Mouse (Mus musculus) brown adipose tissue, adult 24 weeks (tissue): ENCODE measurements around the gene Casc3. TPM values are rescaled to one million over a fixed set of nuclear protein-coding genes. Genes with fewer than 3 reads are reported as not detected.
A peak's percentile ranks its signal among the peaks of the same experiment; 100 is the strongest.

ENCODE experiments used
- H3K27ac ChIP-seq: fragments of 200-500 bp; replicated peaks from 2 replicates; pipeline ENCODE4 v1.5.1; 2012; ENCODE audit warnings: low read depth, mild to moderate bottlenecking, low read length
- H3K4me1 ChIP-seq: fragments of 200-500 bp; 2 replicates; pipeline ENCODE4 v1.6.1; 2012; ENCODE audit warnings: low read length, mixed read lengths; ENCODE audit not compliant: control insufficient read depth, insufficient read depth, insufficient read length
- H3K4me3 ChIP-seq: fragments of 200-500 bp; 2 replicates; pipeline ENCODE4 v1.5.1; 2012; ENCODE audit warnings: low read depth, mild to moderate bottlenecking, low read length, moderate library complexity; ENCODE audit not compliant: insufficient read depth
- polyA plus RNA-seq: library from polyadenylated mRNA; stranded (reverse); fragments of >200 nt; gene quantifications from 2 replicates; pipeline ENCODE4 v1.2.4, GENCODE M21; 2012; ENCODE audit not compliant: missing spikeins, insufficient read depth, insufficient read length

Gene Casc3
- polyA plus RNA-seq, 1 experiment: 9.2 TPM

DNA sequence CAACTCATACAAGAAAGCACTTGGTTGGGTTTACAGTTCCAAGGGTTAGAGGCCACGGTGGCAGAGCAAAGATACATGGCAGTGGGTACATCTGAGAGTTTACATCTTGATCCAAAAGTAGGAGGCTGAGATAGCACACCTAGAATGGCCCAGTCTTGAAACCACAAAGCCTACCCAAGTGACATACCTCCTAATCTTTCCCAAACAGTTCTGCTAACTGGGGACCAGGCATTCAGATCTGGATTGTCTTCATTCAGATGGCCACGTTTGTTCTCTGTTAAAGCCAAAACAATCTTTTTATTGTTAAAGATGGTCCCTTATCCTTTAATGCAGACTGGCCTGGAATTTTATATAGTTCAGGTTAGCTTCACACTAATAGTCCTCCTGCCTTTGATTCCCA is 23.2 kb downstream of the Casc3 start:
- no peak overlapping the region for H3K4me3 ChIP-seq
- H3K27ac ChIP-seq: no peak overlapping the region
- H3K4me1 ChIP-seq: no peaks in the 10 kb centered on the region

DNA sequence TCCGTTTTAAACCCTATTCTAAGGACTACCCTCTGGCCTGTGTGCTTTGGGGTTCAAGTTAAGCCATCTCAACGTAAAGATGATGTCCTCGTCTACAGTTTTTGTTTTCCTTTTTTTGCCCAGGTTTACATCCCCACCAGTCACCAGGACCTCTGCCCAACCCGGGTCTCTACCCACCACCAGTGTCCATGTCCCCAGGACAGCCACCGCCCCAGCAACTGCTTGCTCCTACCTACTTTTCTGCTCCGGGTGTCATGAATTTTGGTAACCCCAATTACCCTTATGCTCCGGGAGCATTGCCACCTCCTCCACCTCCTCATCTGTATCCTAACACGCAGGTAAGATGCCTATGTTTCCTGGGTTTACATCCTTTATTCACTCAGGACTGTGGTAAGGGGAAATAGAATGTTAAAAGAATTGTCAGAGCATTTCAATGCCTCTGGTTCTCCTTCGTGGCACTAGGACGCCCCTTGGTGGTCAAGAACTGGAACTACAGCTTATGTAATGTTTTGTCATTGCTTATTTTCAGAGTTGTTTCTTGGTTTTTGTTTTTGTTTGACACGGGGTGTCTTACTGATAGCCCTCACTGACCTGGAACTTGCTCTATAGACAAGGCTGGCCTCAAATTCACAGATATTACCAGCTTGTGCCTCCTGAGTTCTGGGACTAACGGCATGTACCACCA is 24.5 kb downstream of the Casc3 start:
- no peaks in the 10 kb centered on the region for H3K4me1 ChIP-seq
- H3K27ac ChIP-seq: 0 out of 2 replicates have a peak overlapping the region, but pooled peaks have one; percentile 38
- H3K4me3 ChIP-seq: no peak overlapping the region

DNA sequence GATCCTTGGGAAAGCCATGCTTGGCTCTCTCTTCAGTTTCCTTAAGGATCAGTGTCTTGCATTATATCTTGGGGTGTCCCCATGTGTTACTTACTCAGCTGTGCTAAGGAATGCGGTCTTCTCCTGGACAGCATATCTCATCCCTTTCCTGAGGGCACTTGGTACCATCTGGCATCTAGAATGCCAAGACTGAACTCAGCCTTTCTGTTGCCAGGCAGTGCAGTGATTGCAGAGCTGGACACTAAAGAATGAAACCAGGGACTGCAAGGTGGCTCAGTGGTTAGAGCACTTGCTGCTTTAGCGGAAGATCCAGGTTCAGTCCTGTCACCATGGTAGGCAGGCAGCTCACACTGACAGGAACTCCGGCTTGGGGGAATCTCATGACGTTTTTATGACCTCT is 25.2 kb downstream of the Casc3 start:
- Histone ChIP-seq H3K27ac (no peak overlapping the region), H3K4me1 (no peaks in the 10 kb centered on the region)

DNA sequence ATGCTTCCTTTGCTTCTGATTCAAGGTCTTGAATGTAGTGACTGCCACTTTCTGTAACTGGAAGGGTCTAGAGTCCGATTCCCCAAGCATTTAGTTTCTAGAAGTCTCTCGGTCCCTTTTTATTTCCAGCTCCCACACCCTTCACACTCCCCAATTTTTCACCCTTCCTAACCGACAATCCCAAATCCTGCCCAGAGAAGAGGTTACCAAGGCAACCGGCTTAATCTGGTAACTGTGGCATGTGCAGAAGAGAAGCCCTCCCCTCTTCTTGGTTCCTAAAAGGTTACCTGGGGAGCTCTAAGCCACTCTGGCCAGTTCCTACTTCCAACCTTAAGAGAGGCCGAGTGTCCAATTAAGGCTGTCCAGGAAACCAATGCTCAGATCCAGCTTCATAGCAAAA is 30.6 kb downstream of the Casc3 start:
- Histone ChIP-seq H3K4me3 (no peak overlapping the region), H3K4me1 (no peaks in the 10 kb centered on the region), H3K27ac (no peak overlapping the region)

More for the DNA sequence above, 25.2 kb downstream of the Casc3 start:
- no peak overlapping the region for H3K4me3 ChIP-seq

DNA sequence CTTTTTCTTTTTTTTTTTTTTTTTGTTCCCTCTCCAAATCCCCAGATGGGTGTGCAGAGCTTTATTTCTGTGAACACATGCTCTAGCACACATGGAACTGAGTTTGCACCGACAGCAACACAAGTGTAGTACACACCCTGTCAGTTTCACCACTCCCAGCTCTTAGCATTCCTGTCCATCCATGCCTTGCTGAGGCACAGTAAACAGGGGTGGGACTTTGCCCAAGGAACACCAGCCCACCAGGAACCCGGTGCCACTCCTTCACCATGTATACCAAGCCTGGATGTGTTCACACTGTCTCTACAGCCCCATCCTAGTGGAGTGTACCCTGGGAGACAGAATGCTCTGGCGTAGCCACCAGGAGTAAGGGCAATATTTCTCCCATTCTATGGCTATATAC is 31.0 kb downstream of the Casc3 start:
- H3K27ac ChIP-seq: no peak overlapping the region

DNA sequence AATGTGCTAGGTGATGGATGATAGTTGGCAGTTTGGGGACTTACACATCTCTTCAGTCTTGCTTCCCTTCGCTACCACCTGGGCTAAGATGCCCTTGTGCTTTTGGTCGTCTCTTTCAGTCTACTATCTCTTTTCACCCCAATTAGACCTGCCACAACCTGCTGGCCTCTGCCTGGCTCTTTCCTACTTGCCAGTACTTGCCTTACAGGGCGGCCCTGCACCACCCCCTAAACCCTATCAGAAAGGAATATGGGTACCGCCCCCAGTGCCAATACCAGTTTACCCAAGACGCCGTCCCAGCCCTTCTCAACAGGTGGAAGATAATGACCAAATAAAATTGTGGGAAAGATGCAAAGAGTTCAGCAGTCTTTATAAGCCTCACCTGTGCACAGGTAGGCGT is 31.4 kb downstream of the Casc3 start:
- no peak overlapping the region for H3K4me3 ChIP-seq

More for the DNA sequence above, 31.0 kb downstream of the Casc3 start:
- H3K4me1 ChIP-seq: no peaks in the 10 kb centered on the region
- no peak overlapping the region for H3K4me3 ChIP-seq

DNA sequence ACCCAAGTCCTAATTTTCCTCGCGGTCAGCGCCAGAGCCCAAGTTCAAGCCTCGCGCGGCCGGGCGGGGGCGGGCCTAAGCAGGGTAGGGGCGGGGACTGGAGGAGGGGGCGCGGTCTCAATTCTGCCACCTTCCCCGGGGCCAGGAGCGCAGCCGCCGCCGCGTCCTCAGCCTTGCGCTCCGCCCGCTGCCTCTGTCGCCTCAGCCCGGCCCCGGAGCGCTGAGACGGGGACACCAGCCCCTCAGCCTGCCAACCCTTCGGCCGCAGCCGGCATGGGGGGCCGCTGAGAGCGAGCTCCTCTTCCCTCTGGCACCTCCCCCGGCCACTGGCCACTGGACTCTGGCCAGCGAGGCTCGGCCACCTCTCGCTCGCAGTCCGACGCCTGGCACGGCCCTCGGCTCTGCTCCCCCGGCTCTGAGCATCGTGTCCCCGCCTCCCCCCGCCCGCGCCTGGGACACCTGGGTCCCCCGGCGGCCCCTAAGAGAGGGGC is 32.0 kb downstream of the Casc3 start, which contains the start of gene Rapgefl1:
Gene Rapgefl1, plus strand, starts transcription at position 135 of the 491 bp plus-strand sequence.
- no peak within 1 kb of the TSS for H3K27ac ChIP-seq
- peak within 1 kb of the TSS; percentile 80 for H3K4me3 ChIP-seq
- H3K4me1 ChIP-seq: no peaks in the 10 kb centered on the region

More for the DNA sequence above, 31.4 kb downstream of the Casc3 start:
- Histone ChIP-seq H3K27ac (no peak overlapping the region), H3K4me1 (no peaks in the 10 kb centered on the region)

DNA sequence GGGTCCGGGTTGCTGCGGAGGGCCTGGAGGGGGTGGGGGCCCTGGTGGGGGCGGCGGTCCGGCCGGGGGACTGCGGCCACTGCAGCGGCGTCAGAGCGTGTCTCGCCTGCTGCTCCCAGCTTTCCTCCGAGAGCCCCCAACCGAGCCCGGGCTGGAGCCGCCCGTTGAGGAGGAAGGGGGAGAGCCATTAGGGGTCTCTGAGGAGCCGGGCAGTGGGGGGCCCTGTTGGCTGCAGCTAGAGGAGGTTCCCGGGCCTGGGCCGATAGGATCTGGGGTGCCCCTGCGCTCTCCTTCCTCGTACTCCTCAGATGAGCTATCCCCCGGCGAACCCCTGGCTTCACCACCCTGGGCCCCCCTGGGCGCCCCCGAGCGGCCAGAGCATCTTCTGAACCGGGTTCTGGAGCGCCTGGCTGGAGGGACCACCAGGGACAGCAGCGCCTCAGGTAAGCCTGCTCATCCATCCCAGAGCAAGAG is 32.6 kb downstream of the Casc3 start:
- Histone ChIP-seq H3K27ac (no peak overlapping the region), H3K4me1 (no peaks in the 10 kb centered on the region), H3K4me3 (no peak overlapping the region)

DNA sequence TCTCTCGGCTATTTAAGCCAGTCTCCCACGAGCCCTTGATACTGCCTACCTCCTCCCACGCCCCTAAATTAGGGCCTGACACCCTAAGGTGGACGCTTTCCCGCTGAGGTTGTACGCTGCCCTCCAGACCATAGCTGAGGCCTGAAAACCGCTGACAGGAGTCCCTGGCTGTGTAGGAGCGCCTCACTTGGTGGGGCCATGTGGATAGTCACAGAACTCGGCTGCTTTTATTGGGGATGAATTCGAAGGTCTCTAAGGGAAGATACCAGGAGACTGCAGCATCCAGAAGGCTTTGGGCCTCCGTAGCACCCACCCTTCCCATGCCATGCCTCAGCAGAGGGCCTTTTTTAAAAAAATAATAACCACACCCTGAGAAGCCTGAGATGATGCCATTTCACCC is 33.2 kb downstream of the Casc3 start:
- H3K4me3 ChIP-seq: no peak overlapping the region
- H3K4me1 ChIP-seq: no peaks in the 10 kb centered on the region
- H3K27ac ChIP-seq: no peak overlapping the region

DNA sequence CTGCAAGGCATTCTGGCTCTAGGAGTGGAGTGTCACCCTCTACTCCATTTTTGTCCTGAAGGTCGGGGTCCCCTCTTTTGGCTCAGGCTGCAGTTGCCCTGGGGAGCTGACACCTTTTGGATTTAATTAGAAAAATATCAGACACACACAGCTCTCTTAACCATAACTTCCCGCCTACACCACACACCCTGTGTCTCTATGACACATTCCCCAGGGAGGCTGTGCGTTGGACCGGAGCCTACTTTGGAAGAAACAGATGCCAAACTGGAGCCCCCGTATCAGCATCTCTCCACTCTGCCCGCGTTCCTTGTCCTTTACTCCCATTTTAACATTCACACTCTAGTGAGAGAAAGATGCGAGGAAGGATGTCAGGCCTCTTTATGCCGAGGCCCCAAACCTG is 33.8 kb downstream of the Casc3 start:
- Histone ChIP-seq H3K4me3 (no peak overlapping the region), H3K4me1 (no peaks in the 10 kb centered on the region), H3K27ac (no peak overlapping the region)

DNA sequence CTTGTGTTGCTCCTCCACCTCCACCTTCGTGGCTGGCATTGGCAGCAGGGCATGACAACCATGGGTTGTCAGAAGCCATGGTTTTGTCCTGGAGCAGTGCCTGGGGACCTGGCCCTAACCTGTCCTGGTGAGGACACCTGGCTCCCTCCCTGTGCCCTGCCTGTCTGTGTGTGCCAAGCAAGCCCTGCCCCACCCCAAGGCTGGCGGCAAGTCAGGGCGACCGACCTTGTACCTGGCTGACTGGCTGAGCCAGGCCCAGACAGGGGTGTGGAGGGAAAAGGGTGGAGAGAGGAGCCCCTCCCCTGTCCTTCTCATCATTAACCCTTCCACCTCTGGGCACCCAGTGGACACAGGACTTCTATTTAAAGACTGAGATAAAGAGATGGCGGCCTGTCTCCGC is 34.7 kb downstream of the Casc3 start:
- Histone ChIP-seq H3K27ac (no peak overlapping the region), H3K4me1 (no peaks in the 10 kb centered on the region), H3K4me3 (no peak overlapping the region)

DNA sequence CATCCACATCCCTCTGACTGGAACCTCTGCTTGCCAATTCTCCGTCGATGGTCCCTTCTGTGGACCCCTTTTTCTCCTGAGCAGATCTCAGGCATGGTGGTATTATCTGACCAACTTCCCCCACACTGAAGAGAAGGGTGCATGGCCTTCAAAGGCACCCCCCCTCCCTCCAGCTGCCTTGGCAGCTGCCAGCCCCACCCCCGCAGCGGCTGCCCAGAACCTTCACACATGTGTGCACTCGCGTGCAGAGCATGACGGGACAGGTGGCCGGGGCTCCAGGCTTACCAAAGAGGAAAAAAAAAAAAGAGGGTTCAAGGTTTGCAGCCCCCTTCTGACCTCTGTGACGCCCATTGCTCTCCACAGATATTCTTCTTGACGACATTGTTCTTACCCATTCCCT is 35.2 kb downstream of the Casc3 start:
- Histone ChIP-seq H3K4me1 (no peaks in the 10 kb centered on the region), H3K4me3 (no peak overlapping the region), H3K27ac (no peak overlapping the region)

DNA sequence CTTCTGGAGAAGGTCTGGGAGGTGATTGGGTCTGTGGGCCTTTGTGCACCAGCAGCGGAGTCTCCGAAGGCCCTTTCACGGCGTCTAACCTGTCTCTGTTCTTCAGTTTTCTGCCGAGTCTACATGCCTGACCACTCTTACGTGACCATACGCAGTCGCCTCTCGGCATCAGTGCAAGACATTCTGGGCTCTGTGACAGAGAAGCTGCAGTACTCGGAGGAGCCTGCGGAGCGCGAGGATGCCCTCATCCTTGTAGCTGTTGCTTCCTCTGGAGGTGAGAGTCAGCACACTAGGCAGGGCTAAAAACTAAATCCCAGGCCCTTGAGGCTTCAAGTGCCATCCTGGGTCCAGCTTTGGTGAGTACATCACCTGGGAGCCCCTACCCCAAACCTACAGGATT is 41.3 kb downstream of the Casc3 start:
- H3K4me3 ChIP-seq: no peak overlapping the region
- H3K27ac ChIP-seq: no peak overlapping the region
- no peaks in the 10 kb centered on the region for H3K4me1 ChIP-seq

DNA sequence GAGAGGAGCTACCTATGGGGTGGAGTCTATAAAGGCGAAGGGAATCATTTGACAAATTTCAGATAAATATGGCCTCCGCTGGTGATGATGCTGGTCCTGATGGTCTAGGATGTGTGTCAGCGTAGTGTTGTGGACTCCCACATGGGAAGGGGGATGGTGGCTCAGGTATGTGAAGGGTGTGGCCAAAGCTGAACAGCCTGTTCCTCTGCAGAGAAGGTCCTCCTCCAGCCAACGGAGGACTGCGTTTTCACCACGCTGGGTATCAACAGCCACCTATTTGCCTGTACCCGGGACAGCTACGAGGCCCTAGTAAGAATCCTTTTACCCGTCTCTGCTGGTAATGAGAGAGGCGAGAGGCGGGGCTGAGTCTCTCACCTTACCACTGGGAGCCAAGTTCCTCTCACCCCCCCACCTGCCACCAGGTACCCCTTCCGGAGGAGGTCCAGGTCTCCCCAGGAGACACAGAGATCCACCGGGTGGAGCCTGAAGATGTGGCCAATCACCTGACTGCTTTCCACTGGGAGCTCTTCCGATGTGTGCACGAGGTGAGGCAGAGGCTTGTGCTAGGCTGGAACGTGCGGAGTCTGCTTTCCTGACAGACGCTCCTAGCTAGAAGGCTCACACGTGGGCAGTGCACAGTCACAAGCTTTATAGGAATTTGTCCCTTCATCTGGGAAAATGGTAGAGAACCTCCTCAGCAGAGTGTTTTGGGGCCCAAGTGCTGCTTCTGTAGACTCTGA is 42.3 kb downstream of the Casc3 start:
- Histone ChIP-seq H3K27ac (no peak overlapping the region), H3K4me3 (no peak overlapping the region), H3K4me1 (no peaks in the 10 kb centered on the region)

DNA sequence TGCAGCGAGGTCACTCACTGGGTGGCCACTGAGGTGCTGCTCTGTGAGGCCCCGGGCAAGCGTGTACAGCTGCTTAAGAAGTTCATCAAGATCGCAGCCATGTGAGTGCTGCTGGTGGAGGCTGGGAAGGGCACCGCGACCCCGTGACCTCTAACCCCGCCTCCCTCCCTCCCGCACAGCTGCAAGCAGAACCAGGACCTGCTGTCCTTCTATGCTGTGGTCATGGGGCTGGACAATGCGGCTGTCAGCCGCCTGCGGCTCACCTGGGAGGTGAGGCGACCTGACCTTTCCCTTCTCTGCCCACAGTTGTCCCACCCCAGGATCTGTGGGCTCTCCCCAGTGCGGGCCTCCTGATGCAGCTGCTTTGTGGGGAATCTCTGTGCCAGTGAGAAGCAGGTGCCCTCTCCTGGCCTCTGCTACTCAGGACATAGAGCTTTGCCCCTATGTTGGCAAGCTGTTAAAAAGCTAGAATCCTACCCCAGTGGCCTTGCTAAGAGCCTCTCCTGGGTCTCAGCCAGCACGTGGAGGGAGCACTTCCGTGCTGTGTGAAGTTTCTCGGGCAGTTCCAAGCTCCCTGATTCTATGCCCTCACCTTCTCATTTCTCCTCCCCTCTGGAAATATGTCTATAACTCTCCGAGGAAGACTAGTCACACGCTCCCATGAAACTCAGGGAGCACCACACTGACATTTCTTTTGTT is 44.6 kb downstream of the Casc3 start:
- Histone ChIP-seq H3K27ac (no peak overlapping the region), H3K4me1 (no peaks in the 10 kb centered on the region), H3K4me3 (peak overlapping the region; percentile 20; the same call in 1 of the 2 replicates)
